Mouse (Mus musculus) liver, adult 2 months (tissue): ENCODE data around the gene Chst8. TPM values are rescaled to one million over a fixed set of nuclear protein-coding genes. Genes with fewer than 3 reads are reported as not detected.

Experiments
- DNase-seq: peaks from one replicate; pipeline ENCODE4 v3.0.0-alpha.2; 2011; ENCODE audit warnings: low read depth, low spot score; ENCODE audit errors: extremely low read depth
- H3K27ac ChIP-seq: fragments of 200-500 bp; replicated peaks from 2 replicates; pipeline ENCODE4 v1.5.1; 2012; ENCODE audit warnings: low read depth, mild to moderate bottlenecking, control low read depth, inconsistent platforms, low read length; ENCODE audit not compliant: insufficient read depth
- H3K27me3 ChIP-seq: fragments of 200-500 bp; 2 replicates; pipeline ENCODE4 v1.6.1; 2012; ENCODE audit warnings: mild to moderate bottlenecking, moderate library complexity, low read length, inconsistent platforms; ENCODE audit not compliant: control insufficient read depth, insufficient read depth
- H3K36me3 ChIP-seq: fragments of 200-500 bp; 2 replicates; pipeline ENCODE4 v1.6.1; 2012; ENCODE audit warnings: low read length, inconsistent platforms; ENCODE audit not compliant: control insufficient read depth, insufficient read depth
- H3K4me1 ChIP-seq: fragments of 200-500 bp; 2 replicates; pipeline ENCODE4 v1.6.1; 2011; ENCODE audit warnings: low read length; ENCODE audit not compliant: control insufficient read depth, insufficient read depth
- H3K4me3 ChIP-seq: fragments of 200-500 bp; 2 replicates; pipeline ENCODE4 v1.5.1; 2011; ENCODE audit warnings: low read depth, mild to moderate bottlenecking, control low read depth, low read length, moderate library complexity; ENCODE audit not compliant: insufficient read depth
- H3K79me2 ChIP-seq: fragments of 200-500 bp; 2 replicates; pipeline ENCODE4 v1.6.1; 2012; ENCODE audit warnings: inconsistent platforms, mild to moderate bottlenecking, low read length, moderate library complexity; ENCODE audit not compliant: control insufficient read depth, insufficient read depth
- H3K9ac ChIP-seq: fragments of 200-500 bp; 2 replicates; pipeline ENCODE4 v1.6.1; 2012; ENCODE audit warnings: low read depth, mild to moderate bottlenecking, control low read depth, inconsistent platforms, low read length
- CTCF ChIP-seq: fragments of 200-500 bp; IDR thresholded peaks from 2 replicates; pipeline ENCODE4 v1.5.1; 2011; ENCODE audit warnings: low read depth, low read length, control low read depth
- POLR2A ChIP-seq: fragments of 200-500 bp; IDR thresholded peaks from 2 replicates; pipeline ENCODE4 v1.6.1; 2011; ENCODE audit warnings: low read length, control low read depth; ENCODE audit not compliant: insufficient read depth; ENCODE audit errors: extremely low read depth
- WGBS: fragments of 180-500 bp; shearing (Covaris S2); methylation state at CpG from one replicate; pipeline ENCODE4 v1.1.7; 2018; 5-methylcytosine and 5-hydroxymethylcytosine counted together
- polyA plus RNA-seq: library from polyadenylated mRNA; depleted of rRNA; stranded (reverse); fragments of >200 nt; gene quantifications from 2 replicates; pipeline ENCODE4 v1.2.3, GENCODE M21; 2012
- total RNA-seq: library from RNA; depleted of rRNA; stranded (reverse); fragments of >200 nt; gene quantifications from 2 replicates; pipeline ENCODE4 v1.2.3, GENCODE M21; 2014

The Chst8 gene
- total and polyA plus RNA-seq, 2 experiments: 0.28 to 0.35 TPM

DNA sequence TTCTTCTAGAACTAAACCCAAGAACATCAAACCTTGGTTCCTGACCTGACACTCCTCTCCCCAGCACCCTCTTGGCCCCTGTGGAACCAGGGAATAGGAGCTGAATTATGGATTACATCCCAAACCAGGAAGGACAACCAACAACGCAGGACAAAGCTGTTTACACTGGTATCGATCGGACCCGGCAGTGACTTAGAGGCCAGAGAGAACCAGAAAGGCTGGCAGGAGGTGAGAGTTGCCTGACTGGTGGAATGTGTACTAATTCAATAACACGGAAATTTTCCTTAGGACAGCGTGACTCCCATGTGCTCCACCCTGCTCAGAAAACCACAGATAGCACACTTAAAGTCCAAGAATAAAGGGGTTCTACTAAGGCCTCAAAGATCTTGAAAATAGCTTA is 35.4 kb upstream of the Chst8 start:
- Histone ChIP-seq H3K79me2 (no peaks in the 10 kb centered on the region), H3K9ac (no peak overlapping the region), H3K4me1 (no peaks in the 10 kb centered on the region), H3K36me3 (no peaks in the 10 kb centered on the region), H3K27me3 (no peaks in the 10 kb centered on the region), H3K4me3 (no peak overlapping the region), H3K27ac (no peak overlapping the region)
- DNase-seq: peak; percentile 63
- TF ChIP-seq CTCF: no peak
- TF ChIP-seq POLR2A: no peak
- 50% methylated on average over 6 of the region's 6 CpGs for WGBS

DNA sequence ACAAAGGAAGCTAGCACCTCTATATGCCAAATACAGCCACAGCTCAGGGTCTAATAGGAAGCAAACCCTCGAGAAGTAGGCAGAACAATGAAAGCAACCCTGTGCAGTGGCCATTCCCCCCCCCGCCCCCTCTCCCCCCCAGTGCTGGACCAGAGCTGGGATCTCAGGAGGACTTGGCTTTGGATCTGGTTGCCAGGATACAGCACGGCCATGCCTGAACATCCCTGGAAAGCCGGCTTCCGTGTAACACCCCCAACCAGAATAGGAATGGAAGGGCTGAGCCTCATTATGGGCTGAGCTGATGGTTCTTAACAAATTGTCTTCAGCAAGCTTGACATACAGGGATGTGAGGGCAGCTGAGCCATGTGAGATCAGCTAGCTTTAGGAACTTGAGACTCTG is 34.9 kb upstream of the Chst8 start:
- Histone ChIP-seq H3K79me2 (no peaks in the 10 kb centered on the region), H3K27me3 (no peaks in the 10 kb centered on the region), H3K27ac (no peak overlapping the region), H3K9ac (no peak overlapping the region), H3K36me3 (no peaks in the 10 kb centered on the region), H3K4me1 (no peaks in the 10 kb centered on the region), H3K4me3 (no peak overlapping the region)
- TF ChIP-seq POLR2A (no peak), CTCF (no peak)
- no peak for DNase-seq
- WGBS: 76% methylated on average over 5 of the region's 5 CpGs

DNA sequence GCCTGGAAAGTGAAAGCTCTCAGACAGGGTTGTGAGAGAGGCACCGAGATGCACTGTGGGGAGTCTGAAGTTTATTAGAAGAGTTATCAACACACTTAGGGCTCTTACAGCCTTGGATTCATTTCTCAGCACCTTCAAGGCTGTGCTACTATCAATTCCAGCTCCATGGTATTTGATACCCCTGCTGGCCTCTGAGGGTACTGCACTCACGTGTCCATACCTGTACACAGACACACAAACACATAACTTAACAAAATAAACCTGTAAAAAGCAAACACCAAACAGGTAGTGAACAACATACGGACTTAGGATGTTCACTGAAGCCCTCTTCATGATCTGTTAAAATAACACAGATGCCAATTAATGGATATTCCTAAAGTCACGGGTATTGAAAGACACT is 26.2 kb upstream of the Chst8 start:
- H3K4me1 ChIP-seq: no peaks in the 10 kb centered on the region
- no peaks in the 10 kb centered on the region for H3K79me2 ChIP-seq
- no peak overlapping the region for H3K4me3 ChIP-seq
- no peak for DNase-seq
- H3K9ac ChIP-seq: no peak overlapping the region
- H3K27ac ChIP-seq: no peak overlapping the region
- H3K36me3 ChIP-seq: no peaks in the 10 kb centered on the region
- no peaks in the 10 kb centered on the region for H3K27me3 ChIP-seq
- TF ChIP-seq POLR2A (no peak), CTCF (no peak; the same call in 1 of the 2 replicates)
- 89% methylated on average over 4 of the region's 4 CpGs for whole genome bisulfite sequencing

GRCm38 (mm10) chr7:34838231-34838630 is 25.7 kb upstream of the Chst8 start:
- Histone ChIP-seq H3K27ac (no peak overlapping the region), H3K9ac (no peak overlapping the region)

GRCm38 (mm10) chr7:34826255-34826909 is 13.9 kb upstream of the Chst8 start:
- no peaks in the 10 kb centered on the region for H3K4me1 ChIP-seq
- no peak overlapping the region for H3K9ac ChIP-seq
- 49% methylated on average over 3 of the region's 3 CpGs for WGBS
- H3K36me3 ChIP-seq: no peaks in the 10 kb centered on the region
- H3K4me3 ChIP-seq: no peak overlapping the region
- DNase-seq: no peak
- TF ChIP-seq CTCF (peak; percentile 45), POLR2A (no peak)
- no peak overlapping the region for H3K27ac ChIP-seq
- no peaks in the 10 kb centered on the region for H3K27me3 ChIP-seq
- no peaks in the 10 kb centered on the region for H3K79me2 ChIP-seq

More at GRCm38 (mm10) chr7:34838231-34838630, 25.7 kb upstream of the Chst8 start:
- Histone ChIP-seq H3K27me3 (no peaks in the 10 kb centered on the region), H3K36me3 (no peaks in the 10 kb centered on the region), H3K4me3 (no peak overlapping the region), H3K4me1 (no peaks in the 10 kb centered on the region), H3K79me2 (no peaks in the 10 kb centered on the region)
- no peak for DNase-seq
- WGBS: 83% methylated on average over 4 of the region's 4 CpGs
- TF ChIP-seq CTCF (no peak), POLR2A (no peak)

- Histone ChIP-seq H3K4me1 (no peaks in the 10 kb centered on the region), H3K27ac (no peak overlapping the region), H3K27me3 (no peaks in the 10 kb centered on the region), H3K79me2 (no peaks in the 10 kb centered on the region), H3K9ac (no peak overlapping the region), H3K36me3 (no peaks in the 10 kb centered on the region), H3K4me3 (no peak overlapping the region)
- DNase-seq: no peak
- TF ChIP-seq CTCF (no peak), POLR2A (no peak)
- WGBS: 82% methylated on average over 9 of the region's 9 CpGs
These were observed 9.1 kb upstream of the Chst8 start for GRCm38 (mm10) chr7:34821587-34821986.
